Mouse (Mus musculus) gastrocnemius, postnatal 36 days (tissue): ENCODE measurements at regions not wholly inside any gene's neighbourhood (a gene's known extent, or its start where the extent isn't known, plus 50 kb on each side); places are given as distances from the start of the nearest gene placed in this dataset.

Source experiments
- microRNA-seq, 2 experiments: library from miRNA; unstranded; fragments of <30 nt; microRNA quantifications; one replicate each; pipeline ENCODE4 v1.2.0; 2021

Small RNA genes in the stretch of these regions (microRNA-seq; reads per million reads assigned to microRNA genes)
- 0 reads per million in 2 experiments for gene Gm44377
